Mouse (Mus musculus): ENCODE data around the gene Rdh9. TPM values are rescaled to one million over a fixed set of nuclear protein-coding genes. Genes with fewer than 3 reads are reported as not detected.
"Not testable (repeated sequence)": the region's sequence is repeated elsewhere in the genome, so short reads cannot be mapped to it uniquely, and the experiment has no call there.

The Rdh9 gene
- polyA plus RNA-seq, 1 experiment from 2014 or later, result not detected

DNA sequence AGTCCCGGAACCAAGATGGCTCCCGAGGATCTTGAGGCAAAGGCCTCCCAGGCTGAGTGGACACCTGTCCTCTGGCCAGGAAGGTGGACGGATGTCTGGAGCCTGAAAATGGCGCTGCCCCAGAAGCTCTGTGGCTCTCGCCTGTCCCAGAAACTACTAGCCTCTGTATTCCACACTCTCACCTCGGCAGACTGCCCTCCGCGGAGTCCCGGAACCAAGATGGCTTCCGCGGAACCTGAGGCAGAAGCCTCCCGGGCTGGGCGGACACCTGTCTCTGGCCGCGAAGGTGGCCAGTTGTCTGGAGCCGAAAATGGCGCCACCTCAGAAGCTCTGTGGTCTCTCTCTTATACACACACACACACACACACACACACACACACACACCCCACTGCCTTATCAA lies 6.1 kb downstream of the Rdh9 start:
- H3K4me2 ChIP-seq (replicated peaks; ENCODE audit: low read depth, low read length); ATAC-seq (ENCODE audit: low FRiP score); H3K9me3 ChIP-seq (ENCODE audit: control insufficient read depth, low read length); H3K9ac ChIP-seq (ENCODE audit: low read depth, low read length); DNase-seq (ENCODE audit: low spot score); H3K27me3 ChIP-seq (ENCODE audit: control insufficient read depth, insufficient read depth, low read length); H3K27ac ChIP-seq (ENCODE audit: low read depth, low read length); H3K36me3 ChIP-seq (ENCODE audit: control insufficient read depth, insufficient read depth, low read length); H3K4me1 ChIP-seq (replicated peaks; ENCODE audit: control insufficient read depth, insufficient read depth, low read length); H3K4me3 ChIP-seq (ENCODE audit: low read depth, low read length): not testable (repeated sequence)
- 97% methylated on average over 17 of the region's 17 CpGs for WGBS

DNA sequence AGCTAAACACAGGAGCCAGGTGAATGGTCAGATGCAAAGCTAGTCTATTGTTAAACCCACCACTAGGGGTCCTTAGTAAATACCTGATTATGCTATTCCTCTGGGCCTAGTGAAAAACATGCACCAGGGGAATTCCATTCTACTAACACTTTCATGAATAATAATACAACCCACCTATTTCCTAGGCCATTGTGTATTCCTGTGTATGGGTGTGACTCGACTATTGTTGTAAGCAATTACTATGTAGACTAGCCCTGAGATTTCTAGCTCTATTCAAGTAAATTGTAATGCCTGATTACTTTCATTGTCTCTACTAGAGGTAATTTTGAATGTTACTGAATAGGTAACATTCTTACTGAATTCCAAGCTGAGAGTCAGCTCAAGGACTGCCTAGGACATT lies 9.2 kb downstream of the Rdh9 start:
- WGBS, result 90% methylated on average over 1 of the region's 1 CpGs
- not testable (repeated sequence) for H3K4me3 ChIP-seq (ENCODE audit: low read depth, low read length); H3K27me3 ChIP-seq (ENCODE audit: control insufficient read depth, insufficient read depth, low read length); H3K9me3 ChIP-seq (ENCODE audit: control insufficient read depth, low read length); DNase-seq (ENCODE audit: low spot score); H3K4me1 ChIP-seq (replicated peaks; ENCODE audit: control insufficient read depth, insufficient read depth, low read length); H3K9ac ChIP-seq (ENCODE audit: low read depth, low read length); H3K27ac ChIP-seq (ENCODE audit: low read depth, low read length); H3K4me2 ChIP-seq (replicated peaks; ENCODE audit: low read depth, low read length); H3K36me3 ChIP-seq (ENCODE audit: control insufficient read depth, insufficient read depth, low read length); ATAC-seq (ENCODE audit: low FRiP score)

DNA sequence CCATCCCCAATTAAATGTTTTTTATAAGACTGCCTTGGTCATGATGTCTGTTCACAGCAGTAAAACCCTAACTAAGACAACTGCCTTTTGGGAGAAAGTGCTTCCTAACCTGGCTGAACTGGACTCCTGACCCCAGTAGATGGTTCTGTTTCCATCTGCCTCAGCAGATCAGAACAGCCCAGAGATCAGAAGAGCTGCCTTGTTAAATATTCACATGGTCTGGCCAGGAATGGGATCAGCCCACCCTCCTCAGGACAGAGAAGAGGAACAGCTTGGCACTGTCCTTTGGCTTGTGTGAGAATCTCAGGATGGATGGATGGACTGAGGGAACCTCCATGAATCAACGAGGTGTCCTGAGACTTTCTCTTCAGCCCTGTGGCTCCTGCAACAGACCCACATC lies 23.1 kb downstream of the Rdh9 start:
- ATAC-seq (ENCODE audit: low FRiP score) (no peak), DNase-seq (ENCODE audit: low spot score) (no peak)
- no peaks in the 10 kb centered on the region for H3K36me3 ChIP-seq (ENCODE audit: control insufficient read depth, insufficient read depth, low read length)
- no peaks in the 10 kb centered on the region for H3K9me3 ChIP-seq (ENCODE audit: control insufficient read depth, low read length)
- no peak overlapping the region for H3K4me3 ChIP-seq (ENCODE audit: low read depth, low read length)
- WGBS, result 76% methylated on average over 1 of the region's 1 CpGs
- H3K4me1 ChIP-seq (replicated peaks; ENCODE audit: control insufficient read depth, insufficient read depth, low read length), result no peaks in the 10 kb centered on the region
- no peak overlapping the region for H3K4me2 ChIP-seq (replicated peaks; ENCODE audit: low read depth, low read length)
- no peak overlapping the region for H3K9ac ChIP-seq (ENCODE audit: low read depth, low read length)
- H3K27me3 ChIP-seq (ENCODE audit: control insufficient read depth, insufficient read depth, low read length), result no peaks in the 10 kb centered on the region
- no peak overlapping the region for H3K27ac ChIP-seq (ENCODE audit: low read depth, low read length)

DNA sequence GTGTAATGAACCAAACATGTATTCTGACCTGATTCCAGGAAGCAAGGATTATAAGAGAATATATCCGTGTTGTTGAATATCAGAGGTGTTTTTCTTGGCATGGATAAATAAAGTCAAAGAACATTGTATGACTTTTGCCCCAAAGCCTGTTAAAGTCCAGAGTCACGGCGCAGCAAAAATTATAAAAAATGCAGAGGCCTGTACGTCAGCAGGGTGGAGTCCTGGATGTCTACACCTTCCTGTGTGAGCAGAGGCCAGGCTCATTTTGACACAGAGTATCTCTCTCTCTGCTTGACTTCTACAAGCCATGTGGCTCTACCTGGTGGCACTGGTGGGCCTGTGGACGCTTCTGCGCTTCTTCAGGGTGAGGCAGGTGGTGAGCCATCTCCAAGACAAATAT lies 24.7 kb downstream of the Rdh9 start, which contains the start of gene Rdh16:
Gene Rdh16 (plus strand): TSS at position 262 of the 400 bp plus-strand sequence.
- H3K4me1 ChIP-seq (replicated peaks; ENCODE audit: control insufficient read depth, insufficient read depth, low read length), result no peaks in the 10 kb centered on the region
- H3K36me3 ChIP-seq (ENCODE audit: control insufficient read depth, insufficient read depth, low read length), result no peaks in the 10 kb centered on the region
- H3K9ac ChIP-seq (ENCODE audit: low read depth, low read length), result no peak within 1 kb of the TSS
- H3K27ac ChIP-seq (ENCODE audit: low read depth, low read length), result no peak within 1 kb of the TSS
- WGBS, result 89% methylated on average over 6 of the region's 6 CpGs
- no peak within 1 kb of the TSS for H3K4me3 ChIP-seq (ENCODE audit: low read depth, low read length)
- H3K9me3 ChIP-seq (ENCODE audit: control insufficient read depth, low read length), result no peaks in the 10 kb centered on the region
- DNase-seq (ENCODE audit: low spot score) (no peak), ATAC-seq (ENCODE audit: low FRiP score) (no peak)
- no peak within 1 kb of the TSS for H3K4me2 ChIP-seq (replicated peaks; ENCODE audit: low read depth, low read length)
- no peaks in the 10 kb centered on the region for H3K27me3 ChIP-seq (ENCODE audit: control insufficient read depth, insufficient read depth, low read length)

DNA sequence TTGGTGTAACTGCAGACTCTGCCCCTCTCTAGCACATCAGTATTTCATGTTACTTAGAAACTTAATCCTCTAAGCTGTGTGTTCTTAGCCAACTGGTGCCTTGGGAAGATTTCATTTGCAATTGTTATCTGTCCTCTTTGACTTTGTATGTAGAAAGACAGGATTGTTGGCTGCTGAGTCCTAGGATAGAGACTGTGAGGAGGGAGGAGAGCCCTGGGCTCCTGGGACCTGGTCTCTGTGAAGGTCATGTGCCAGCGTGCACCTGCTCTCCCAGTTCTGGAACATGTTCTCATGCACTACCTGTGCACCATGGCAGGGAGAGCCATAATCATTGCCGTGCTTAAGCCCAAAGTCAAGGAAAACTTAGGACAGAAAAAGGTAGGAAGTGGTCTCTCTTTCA lies 25.4 kb downstream of the Rdh9 start:
- Histone ChIP-seq H3K9ac (ENCODE audit: low read depth, low read length) (no peak overlapping the region), H3K9me3 (ENCODE audit: control insufficient read depth, low read length) (no peaks in the 10 kb centered on the region), H3K27ac (ENCODE audit: low read depth, low read length) (no peak overlapping the region), H3K27me3 (ENCODE audit: control insufficient read depth, insufficient read depth, low read length) (no peaks in the 10 kb centered on the region), H3K36me3 (ENCODE audit: control insufficient read depth, insufficient read depth, low read length) (no peaks in the 10 kb centered on the region), H3K4me3 (ENCODE audit: low read depth, low read length) (no peak overlapping the region), H3K4me1 (replicated peaks; ENCODE audit: control insufficient read depth, insufficient read depth, low read length) (no peaks in the 10 kb centered on the region), H3K4me2 (replicated peaks; ENCODE audit: low read depth, low read length) (no peak overlapping the region)
- no peak for ATAC-seq (ENCODE audit: low FRiP score)
- 89% methylated on average over 2 of the region's 2 CpGs for WGBS
- DNase-seq (ENCODE audit: low spot score), result no peak

DNA sequence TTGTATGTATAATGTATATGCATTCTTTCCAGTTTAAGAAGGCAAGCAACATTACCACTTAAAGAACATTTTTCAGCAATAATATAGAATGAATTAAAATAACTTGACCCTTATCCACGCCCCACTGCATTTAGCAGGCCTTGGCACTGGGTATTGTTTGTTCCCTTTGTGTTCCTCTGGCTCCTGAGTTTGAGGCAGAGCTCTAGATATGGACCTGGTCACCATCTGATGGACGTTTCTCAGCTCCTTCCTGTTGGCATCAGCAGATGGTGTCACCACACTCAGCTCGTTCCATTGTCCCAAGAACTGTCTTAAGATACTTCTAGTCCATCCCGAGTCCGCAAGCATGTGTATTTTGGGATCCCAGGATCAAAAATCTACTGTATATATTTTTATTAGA lies 26.1 kb downstream of the Rdh9 start:
- H3K36me3 ChIP-seq (ENCODE audit: control insufficient read depth, insufficient read depth, low read length), result no peaks in the 10 kb centered on the region
- DNase-seq (ENCODE audit: low spot score) (no peak), ATAC-seq (ENCODE audit: low FRiP score) (no peak)
- 82% methylated on average over 5 of the region's 5 CpGs for WGBS
- no peak overlapping the region for H3K27ac ChIP-seq (ENCODE audit: low read depth, low read length)
- H3K4me1 ChIP-seq (replicated peaks; ENCODE audit: control insufficient read depth, insufficient read depth, low read length), result no peaks in the 10 kb centered on the region
- H3K4me3 ChIP-seq (ENCODE audit: low read depth, low read length), result no peak overlapping the region
- H3K4me2 ChIP-seq (replicated peaks; ENCODE audit: low read depth, low read length), result no peak overlapping the region
- no peaks in the 10 kb centered on the region for H3K27me3 ChIP-seq (ENCODE audit: control insufficient read depth, insufficient read depth, low read length)
- H3K9me3 ChIP-seq (ENCODE audit: control insufficient read depth, low read length), result no peaks in the 10 kb centered on the region
- no peak overlapping the region for H3K9ac ChIP-seq (ENCODE audit: low read depth, low read length)

DNA sequence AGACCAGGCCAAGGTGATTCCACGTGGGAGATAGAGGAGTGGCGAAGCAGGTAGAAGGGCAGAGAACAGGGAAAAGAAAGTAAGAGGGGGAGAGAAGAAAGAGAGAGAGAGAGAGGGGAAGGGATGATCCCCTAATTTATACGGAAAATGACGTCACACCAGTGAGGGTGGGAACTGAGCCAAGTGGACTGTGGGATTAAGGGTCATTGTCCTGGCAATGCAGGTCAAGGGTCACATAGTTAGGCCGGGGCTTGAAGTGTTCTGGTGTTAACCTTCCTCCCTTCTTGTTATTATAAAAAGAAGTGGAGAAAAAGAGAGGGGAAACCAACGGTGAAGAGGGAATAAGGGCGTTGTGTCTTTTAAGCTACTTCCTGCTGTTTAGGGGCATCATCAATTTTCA lies 28.2 kb downstream of the Rdh9 start:
- no peak overlapping the region for H3K9ac ChIP-seq (ENCODE audit: low read depth, low read length)
- WGBS, result 57% methylated on average over 7 of the region's 7 CpGs

DNA sequence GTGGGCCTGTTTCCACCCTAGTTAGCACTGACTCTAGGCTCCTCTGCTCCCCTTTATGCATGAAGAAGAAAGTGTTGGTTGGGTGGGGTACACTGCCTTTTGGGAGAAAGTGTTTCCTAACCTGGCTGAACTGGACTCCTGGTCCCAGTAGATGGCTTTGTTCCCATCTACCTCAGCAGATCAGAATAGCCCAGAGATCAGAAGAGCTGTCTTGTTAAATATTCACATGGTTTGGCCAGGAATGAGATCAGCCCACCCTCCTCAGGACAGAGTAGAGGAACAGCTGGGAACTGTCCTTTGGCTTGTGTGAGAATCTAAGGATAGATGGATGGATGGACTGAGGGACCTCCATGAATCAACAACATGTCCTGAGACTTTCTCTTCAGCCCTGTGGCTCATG lies 39.7 kb downstream of the Rdh9 start:
- no peaks in the 10 kb centered on the region for H3K36me3 ChIP-seq (ENCODE audit: control insufficient read depth, insufficient read depth, low read length)
- ATAC-seq (ENCODE audit: low FRiP score) (no peak), DNase-seq (ENCODE audit: low spot score) (no peak)
- no peak overlapping the region for H3K4me3 ChIP-seq (ENCODE audit: low read depth, low read length)
- H3K27me3 ChIP-seq (ENCODE audit: control insufficient read depth, insufficient read depth, low read length), result no peaks in the 10 kb centered on the region
- H3K4me2 ChIP-seq (replicated peaks; ENCODE audit: low read depth, low read length), result no peak overlapping the region
- H3K9me3 ChIP-seq (ENCODE audit: control insufficient read depth, low read length), result peaks cover 1% of the 10 kb centered on the region; the same call in 1 of the 2 replicates
- H3K9ac ChIP-seq (ENCODE audit: low read depth, low read length), result no peak overlapping the region
- no peaks in the 10 kb centered on the region for H3K4me1 ChIP-seq (replicated peaks; ENCODE audit: control insufficient read depth, insufficient read depth, low read length)
- H3K27ac ChIP-seq (ENCODE audit: low read depth, low read length), result no peak overlapping the region

More for the DNA sequence above, 28.2 kb downstream of the Rdh9 start:
- Histone ChIP-seq H3K4me1 (replicated peaks; ENCODE audit: control insufficient read depth, insufficient read depth, low read length) (no peaks in the 10 kb centered on the region), H3K4me2 (replicated peaks; ENCODE audit: low read depth, low read length) (no peak overlapping the region), H3K36me3 (ENCODE audit: control insufficient read depth, insufficient read depth, low read length) (no peaks in the 10 kb centered on the region), H3K27me3 (ENCODE audit: control insufficient read depth, insufficient read depth, low read length) (no peaks in the 10 kb centered on the region), H3K4me3 (ENCODE audit: low read depth, low read length) (no peak overlapping the region), H3K9me3 (ENCODE audit: control insufficient read depth, low read length) (no peaks in the 10 kb centered on the region), H3K27ac (ENCODE audit: low read depth, low read length) (no peak overlapping the region)
- DNase-seq (ENCODE audit: low spot score), result no peak
- no peak for ATAC-seq (ENCODE audit: low FRiP score)

DNA sequence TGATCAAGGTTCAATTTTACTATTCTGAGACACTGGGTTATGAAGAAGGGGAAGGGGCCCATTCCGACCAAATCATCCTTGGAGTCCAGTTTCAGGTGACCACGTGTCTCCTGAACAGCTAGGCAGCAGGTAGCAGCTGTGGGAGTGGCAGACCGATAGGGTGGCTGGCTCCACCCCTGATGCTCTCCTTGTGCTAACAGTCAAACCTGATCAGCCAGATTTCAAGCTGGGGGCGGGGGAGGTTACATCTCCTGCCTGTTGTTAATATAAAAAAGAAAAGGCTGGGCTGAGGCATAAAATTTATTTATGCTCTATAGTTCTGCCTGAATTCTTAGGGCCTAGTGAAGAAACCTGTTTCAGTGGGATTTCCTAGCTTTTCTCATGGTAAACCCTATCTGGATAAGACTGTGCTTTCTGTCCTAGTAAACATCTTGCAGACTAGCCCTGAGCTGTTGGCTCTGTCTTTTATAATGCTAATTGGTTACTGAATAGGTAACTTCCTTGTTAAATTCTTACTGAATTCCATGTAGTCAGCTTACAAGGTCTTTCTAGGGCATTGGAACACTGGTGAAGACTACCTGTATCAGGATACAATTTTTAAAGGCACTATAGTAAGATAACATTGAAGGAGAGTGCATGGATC lies 41.2 kb downstream of the Rdh9 start:
- not testable (repeated sequence) for H3K9me3 ChIP-seq (ENCODE audit: control insufficient read depth, low read length); H3K4me1 ChIP-seq (replicated peaks; ENCODE audit: control insufficient read depth, insufficient read depth, low read length); H3K36me3 ChIP-seq (ENCODE audit: control insufficient read depth, insufficient read depth, low read length); H3K9ac ChIP-seq (ENCODE audit: low read depth, low read length); H3K4me3 ChIP-seq (ENCODE audit: low read depth, low read length); DNase-seq (ENCODE audit: low spot score); H3K27me3 ChIP-seq (ENCODE audit: control insufficient read depth, insufficient read depth, low read length); H3K27ac ChIP-seq (ENCODE audit: low read depth, low read length); H3K4me2 ChIP-seq (replicated peaks; ENCODE audit: low read depth, low read length); ATAC-seq (ENCODE audit: low FRiP score)
- 88% methylated on average over 4 of the region's 4 CpGs for WGBS

All from hindbrain, embryonic 11.5 days (tissue).